Mouse (Mus musculus): ENCODE results near the gene Gpr155.

Gene Gpr155

DNA sequence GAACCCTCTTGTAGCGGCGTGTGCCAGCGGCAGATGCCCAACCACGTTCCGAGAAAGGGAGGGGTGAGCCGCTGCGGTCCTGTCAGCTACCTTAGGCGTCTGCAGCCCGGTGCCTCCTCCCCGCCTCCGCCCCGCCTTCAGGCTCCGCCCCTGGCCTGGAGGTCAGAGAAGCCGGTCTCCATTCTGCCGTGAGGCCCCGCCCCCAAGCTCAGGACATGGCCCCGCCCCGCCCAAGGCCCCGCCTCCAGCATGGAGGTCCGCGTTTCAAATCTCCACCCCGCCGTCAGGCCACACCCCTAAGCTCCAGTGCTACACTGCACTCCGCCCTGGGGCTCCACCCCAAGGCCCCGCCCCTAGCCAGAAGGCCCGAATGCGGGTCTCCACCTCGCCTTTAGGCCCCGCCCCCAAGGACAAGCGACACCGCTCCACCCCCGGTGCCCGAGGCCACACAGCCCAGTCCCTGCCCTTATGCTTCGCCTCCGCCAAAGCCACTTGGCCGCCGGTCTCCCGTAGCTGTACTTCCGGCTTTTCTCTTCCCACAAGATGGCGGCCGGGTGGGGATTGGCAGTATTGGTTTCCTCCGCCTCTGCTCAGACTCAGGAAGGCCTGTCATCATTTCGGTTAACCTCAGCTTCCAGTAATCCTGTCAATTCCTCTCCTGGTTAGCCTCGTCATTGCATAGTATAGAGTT lies at the start of gene Gpr155:
TSS of gene Gpr155 (minus strand) at position 217 of the 691 bp plus-strand sequence.
- in situ Hi-C loops (cut with MboI; ENCODE audit: unreplicated experiment in 2 of 2) = loop anchor here in 1 of 2 experiments (10.0 kb wide), 1 partner anchor 982 kb away; no protein-coding TSS in a partner anchor

DNA sequence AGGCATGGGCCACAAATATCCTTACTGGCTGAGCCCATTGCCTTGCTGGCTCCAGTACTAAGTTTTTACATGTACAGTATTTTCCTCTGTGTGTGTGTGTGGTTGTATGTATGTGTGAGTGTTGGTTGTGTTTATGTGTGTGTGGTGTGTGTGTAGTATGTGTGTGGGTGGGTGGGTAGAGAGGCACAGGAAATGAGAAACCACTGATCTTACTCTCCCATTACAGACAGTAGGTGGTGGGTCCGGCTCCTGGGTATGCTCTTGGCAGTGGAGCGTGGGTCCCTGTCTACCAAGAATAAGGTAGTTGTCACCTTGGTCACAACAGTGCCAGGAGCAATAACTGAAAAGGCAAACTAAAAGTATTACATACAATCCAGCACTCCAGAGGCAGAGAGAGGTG lies 49.5 kb upstream of the Gpr155 start:
- in situ Hi-C loops (cut with MboI; ENCODE audit: unreplicated experiment in 2 of 2) = loop anchor here in 1 of 2 experiments (25.0 kb wide), 1 partner anchor 1549 kb away; no protein-coding TSS in a partner anchor

DNA sequence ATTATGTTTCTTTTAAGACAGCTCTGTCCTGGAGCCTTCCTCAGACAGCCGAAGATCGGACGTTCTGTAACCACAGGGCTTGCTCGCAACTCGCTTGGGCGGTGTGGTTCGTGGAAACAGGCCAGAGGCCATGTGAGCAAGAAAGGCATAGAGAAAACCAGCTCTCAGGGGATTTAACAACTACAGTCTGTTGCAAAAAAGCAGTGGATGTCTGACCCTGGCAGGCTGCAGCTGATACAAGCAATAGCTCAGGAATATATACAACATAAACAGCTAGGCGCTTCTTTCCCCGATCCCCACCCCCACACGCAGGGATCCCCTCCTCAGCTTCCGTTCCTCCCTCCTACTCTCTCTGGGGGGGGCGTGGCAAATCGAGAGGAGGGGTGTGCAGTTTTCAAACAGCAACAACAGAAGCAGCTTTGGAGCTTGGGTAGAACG lies 45.6 kb upstream of the Gpr155 start:
- in situ Hi-C loops (cut with MboI; ENCODE audit: unreplicated experiment in 2 of 2) = loop anchor here in 1 of 2 experiments (25.0 kb wide), 1 partner anchor 1545 kb away; no protein-coding TSS in a partner anchor

DNA sequence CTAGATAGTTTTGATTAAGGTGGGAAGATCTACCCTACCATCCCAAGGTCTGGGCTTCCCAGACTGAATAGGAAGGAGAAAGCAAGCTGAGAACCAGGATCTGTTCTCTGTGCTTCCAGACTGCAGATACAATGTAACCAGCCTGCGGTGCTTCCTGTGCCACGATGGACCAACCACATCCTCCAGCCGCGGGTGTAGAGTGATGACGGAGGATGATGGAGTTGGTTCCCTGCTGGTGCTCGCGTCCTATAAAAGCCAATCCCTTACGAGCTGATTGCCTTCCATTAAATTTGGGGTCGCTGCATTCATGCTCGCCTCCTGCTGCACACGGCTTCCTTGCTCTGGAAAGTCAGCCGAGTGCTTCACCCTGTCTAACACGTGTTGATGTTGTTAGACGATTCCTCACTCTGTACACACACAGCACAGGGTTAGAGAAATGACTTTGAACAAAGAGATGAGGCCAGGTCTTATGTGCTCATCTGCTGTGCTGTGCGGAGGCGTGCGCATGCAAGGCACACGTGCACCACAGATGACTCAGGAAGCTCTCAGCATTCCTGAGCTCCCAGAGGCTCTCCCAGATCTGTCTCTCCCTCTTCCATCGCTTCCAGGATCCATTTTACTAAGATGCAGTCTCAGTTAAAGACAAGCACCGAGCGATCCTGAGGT lies 42.6 kb upstream of the Gpr155 start:
- in situ Hi-C loops (cut with MboI; ENCODE audit: unreplicated experiment in 2 of 2) = loop anchor here (5.0 to 25.0 kb wide), 4 partner anchors 914 to 1542 kb away; no protein-coding TSS in a partner anchor

DNA sequence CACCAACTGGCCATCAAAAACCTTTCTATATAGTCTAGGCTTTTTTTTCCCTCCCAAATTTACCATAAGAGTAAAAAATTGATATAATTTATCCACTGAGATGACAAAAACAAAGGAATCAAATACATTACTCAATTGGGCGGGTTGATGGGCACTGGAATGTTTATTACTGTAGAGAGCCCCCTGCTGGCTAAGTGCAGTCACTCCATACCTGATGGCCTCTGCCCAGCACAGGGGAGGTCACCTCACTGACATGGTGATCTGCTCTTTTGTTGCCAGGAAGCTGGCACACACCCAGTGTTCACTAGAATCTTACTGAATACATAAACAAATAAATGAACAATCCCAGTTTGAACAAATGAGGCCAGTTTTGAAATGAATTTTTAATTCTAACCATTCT lies 40.9 kb upstream of the Gpr155 start:
- in situ Hi-C loops (cut with MboI; ENCODE audit: unreplicated experiment in 2 of 2) = loop anchor here (5.0 to 25.0 kb wide), 4 partner anchors 912 to 1540 kb away; no protein-coding TSS in a partner anchor

DNA sequence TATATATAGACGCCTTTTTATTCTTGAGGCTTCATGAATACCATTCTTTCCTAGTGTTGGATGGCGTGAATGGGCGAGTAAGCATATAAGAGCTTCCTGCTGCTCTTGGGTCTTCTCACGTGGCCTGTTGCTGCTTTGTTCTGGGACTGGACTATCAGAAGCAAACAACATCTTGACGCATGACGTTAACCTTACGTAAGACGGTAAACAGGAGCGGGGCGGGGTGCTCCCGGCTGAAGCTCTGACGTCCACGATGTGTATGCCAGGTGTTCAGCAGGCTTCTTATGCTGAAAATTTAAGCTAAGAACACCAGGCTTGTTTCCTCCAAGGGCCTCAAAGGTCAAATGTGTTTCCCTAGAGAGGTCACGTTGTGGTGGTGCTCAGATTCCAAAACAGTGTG lies 39.5 kb upstream of the Gpr155 start:
- in situ Hi-C loops (cut with MboI; ENCODE audit: unreplicated experiment in 2 of 2) = loop anchor here (5.0 to 25.0 kb wide), 4 partner anchors 911 to 1539 kb away; no protein-coding TSS in a partner anchor

DNA sequence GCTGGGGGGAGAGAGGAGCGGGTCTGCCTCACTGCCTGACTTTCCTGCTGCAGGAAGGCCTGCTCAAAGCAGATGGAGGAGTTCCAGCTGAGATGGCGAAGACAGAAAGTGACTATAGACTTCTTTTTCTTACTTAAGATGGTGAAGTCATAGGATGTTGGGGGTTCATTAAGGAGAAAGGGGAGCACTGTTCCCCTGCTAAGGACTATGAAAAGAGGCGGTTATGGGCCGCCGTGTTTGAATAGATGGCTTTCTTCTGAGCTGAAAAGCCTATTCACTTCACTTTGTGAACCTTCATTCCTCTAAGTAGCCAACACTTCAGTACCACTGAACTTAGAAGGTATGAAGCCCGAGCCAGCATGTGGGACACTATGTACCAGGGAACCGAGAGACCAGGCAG lies 33.4 kb upstream of the Gpr155 start:
- in situ Hi-C loops (cut with MboI; ENCODE audit: unreplicated experiment in 2 of 2) = loop anchor here (5.0 to 25.0 kb wide), 7 partner anchors 257 to 1385 kb away; no protein-coding TSS in a partner anchor

DNA sequence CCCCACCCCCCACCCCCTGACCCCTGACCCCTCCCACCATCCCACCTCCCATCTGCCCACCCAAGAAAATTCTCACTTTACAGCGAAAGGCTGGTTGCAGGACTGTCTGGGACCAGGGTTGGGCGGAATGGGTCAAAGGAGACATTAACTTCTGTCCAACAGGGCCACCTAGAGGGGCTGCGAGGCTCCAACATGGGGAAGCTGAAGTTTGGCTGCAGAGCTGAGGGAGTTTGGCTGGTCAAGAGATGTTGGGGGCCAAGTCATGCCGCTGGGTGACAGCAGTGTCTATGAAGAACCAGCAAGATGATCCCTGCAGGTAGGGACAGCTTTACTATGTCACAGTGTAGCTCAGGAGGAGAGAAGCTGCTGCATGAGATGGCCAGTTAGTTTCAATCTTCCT lies 32.9 kb upstream of the Gpr155 start:
- in situ Hi-C loops (cut with MboI; ENCODE audit: unreplicated experiment in 2 of 2) = loop anchor here (25.0 kb wide), 3 partner anchors 357 to 682 kb away; no protein-coding TSS in a partner anchor

DNA sequence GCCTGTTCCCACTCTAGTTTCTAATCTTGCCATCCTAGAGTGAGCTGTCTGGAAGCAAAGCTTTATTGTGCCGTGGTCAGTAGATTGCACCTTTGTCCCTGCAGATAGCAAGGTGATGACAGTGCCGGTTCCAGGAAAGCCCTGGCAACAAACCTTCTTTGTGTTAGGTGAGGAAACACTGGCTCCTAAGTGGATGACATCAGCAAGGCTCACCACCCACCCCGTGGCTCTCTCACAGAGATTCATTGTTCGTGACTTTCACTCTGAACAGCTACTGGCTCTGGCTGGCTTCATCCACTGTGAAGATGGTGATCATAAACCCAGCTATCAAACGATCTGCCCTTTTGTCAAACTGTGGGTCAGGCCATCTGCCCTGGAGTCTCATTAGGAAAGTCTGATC lies 29.5 kb upstream of the Gpr155 start:
- in situ Hi-C loops (cut with MboI; ENCODE audit: unreplicated experiment in 2 of 2) = loop anchor here (25.0 kb wide), 3 partner anchors 354 to 679 kb away; no protein-coding TSS in a partner anchor

DNA sequence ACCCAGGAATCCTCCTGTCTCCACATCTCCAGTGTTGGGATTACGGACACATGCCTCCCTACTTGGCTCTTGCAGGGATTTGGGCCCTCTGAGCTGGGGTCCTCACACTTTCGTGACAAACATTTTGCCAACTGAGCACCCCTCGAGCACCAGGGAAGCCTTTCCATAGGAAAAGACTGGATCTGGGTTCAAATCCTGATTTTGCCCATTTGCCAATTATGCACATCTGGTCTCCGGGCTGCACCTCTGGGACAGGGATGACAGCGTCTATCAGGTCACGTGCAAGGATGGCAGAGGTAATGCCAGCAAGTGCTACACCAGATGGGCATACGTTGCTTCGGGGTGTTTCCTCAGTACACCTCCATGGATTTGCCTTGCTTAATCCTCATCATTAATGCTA lies 23.7 kb upstream of the Gpr155 start:
- in situ Hi-C loops (cut with MboI; ENCODE audit: unreplicated experiment in 2 of 2) = loop anchor here (25.0 kb wide), 3 partner anchors 348 to 673 kb away; no protein-coding TSS in a partner anchor

DNA sequence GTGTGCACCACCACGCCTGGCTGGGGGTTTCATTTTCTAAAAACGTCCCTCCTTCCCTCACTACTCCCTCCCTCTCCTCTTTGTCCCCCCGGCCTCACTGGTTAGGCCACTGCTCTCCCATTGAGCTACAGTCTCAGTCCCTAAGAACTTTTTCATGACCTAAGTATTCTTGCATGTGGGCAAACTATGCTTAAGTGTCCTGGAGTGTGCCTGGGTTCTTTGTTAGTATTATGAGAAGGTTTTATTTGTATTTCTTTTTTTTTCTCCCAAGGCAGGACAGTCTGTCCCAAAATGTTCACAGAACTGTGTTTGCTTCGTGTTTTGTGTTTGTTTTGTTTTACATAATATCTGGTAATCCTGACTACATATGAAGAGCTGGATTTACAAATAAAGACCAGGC lies 21.3 kb upstream of the Gpr155 start:
- in situ Hi-C loops (cut with MboI; ENCODE audit: unreplicated experiment in 2 of 2) = loop anchor here (5.0 to 25.0 kb wide), 6 partner anchors 235 to 1173 kb away; no protein-coding TSS in a partner anchor

DNA sequence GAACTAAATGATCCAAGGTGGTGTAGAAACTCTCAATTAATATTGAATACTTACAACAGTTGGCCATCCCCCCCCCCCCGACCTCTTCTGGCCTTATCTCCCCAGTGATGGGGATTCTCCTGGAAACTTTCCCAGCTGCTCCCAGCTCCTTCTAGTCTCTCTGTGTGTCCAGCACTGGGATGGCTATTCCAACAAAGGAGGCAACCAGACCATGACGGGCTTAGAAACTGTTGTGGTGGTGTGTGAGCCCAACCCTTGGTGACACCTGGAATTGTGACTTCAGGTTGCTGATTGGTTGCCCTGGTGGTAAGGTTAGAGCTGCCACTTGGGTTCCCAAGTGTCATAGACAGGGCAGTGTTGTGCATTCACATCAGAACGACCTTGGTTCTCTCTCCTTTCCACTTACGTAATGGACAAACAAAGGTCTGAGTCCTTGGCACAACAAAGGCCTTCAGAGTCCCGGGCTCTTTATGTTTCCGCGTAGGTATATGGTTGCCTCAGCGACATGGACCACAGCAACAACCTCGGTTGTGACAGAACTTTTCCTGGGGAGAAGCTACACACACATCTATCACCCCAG lies 20.1 kb upstream of the Gpr155 start:
- in situ Hi-C loops (cut with MboI; ENCODE audit: unreplicated experiment in 2 of 2) = loop anchor here (5.0 to 25.0 kb wide), 6 partner anchors 234 to 1172 kb away; no protein-coding TSS in a partner anchor

DNA sequence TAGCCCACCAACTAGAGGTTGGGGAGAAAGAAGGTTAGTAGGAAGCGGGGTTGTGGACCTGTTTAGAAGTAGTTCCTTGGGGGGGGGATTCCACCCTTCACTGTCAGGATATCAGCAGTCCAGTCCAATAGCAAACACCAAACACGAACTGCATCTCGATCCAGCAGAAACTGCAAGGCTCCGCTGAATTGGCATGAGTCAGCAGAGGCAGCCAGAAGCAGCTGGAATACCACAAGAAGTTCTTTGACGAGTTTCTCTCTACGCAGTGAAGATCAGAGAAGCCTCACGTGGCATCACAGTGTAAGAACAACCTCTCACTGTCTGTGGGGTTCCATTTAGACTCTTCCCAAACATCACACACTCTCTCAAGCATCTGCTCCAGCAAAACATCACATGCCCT lies 18.6 kb upstream of the Gpr155 start:
- in situ Hi-C loops (cut with MboI; ENCODE audit: unreplicated experiment in 2 of 2) = loop anchor here (5.0 to 25.0 kb wide), 8 partner anchors 93 to 1170 kb away; partner anchors contain the start of genes Cir1 (in 1 of the 2) and Scrn3 (in 1 of the 2)

DNA sequence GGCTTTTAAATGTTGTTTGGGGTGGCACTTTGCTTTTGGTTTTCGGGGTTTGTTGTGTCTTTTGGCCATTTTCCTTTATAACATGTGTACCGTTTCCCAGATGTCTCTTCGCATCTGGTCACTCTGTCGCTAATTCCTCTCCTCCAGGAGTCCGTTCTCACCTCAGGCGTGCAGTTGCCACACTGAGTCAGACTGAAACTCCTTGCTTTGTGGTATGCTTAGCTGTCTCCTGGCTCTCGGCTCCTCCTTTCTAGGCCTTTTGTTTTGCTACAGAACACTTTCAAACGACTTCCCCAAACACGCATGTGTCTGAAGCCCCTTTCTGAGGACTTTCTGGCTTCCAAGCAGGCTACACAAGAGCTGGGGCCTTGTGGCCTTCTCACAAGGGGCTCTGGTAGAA lies 18.1 kb upstream of the Gpr155 start:
- in situ Hi-C loops (cut with MboI; ENCODE audit: unreplicated experiment in 2 of 2) = loop anchor here (5.0 to 25.0 kb wide), 7 partner anchors 92 to 1170 kb away; partner anchors contain the start of genes Cir1 (in 1 of the 2) and Scrn3 (in 1 of the 2)

DNA sequence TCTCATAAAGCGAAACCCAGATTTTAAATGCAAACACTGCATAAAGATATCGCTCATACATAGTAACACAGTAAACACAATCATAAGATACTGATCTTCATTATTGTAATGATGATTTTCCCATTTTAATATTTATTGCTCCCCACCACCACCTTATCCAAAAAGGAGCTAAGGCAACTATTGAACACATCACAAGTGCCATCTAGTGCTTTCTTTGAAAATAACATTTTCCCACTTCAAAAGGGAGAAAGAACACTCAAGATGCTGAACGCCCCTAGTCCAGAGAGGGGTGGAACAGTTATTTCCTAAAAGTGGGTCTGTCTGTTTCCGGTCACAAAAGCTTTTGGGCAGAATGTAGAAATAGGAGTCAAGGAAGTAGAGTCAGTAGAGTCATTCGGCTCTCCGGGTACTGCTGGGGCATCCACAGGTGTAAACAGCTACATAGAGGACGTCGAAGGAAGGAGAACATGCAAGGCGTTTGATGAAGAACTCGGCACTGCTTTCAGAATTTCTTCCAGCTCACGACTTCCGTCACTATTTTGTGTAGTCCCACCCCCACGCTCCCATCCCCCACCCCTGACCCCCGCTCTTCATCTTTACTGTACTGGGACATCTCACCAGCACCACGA lies 17.1 kb upstream of the Gpr155 start:
- in situ Hi-C loops (cut with MboI; ENCODE audit: unreplicated experiment in 2 of 2) = loop anchor here (5.0 to 25.0 kb wide), 7 partner anchors 91 to 1169 kb away; partner anchors contain the start of genes Cir1 (in 1 of the 2) and Scrn3 (in 1 of the 2)

DNA sequence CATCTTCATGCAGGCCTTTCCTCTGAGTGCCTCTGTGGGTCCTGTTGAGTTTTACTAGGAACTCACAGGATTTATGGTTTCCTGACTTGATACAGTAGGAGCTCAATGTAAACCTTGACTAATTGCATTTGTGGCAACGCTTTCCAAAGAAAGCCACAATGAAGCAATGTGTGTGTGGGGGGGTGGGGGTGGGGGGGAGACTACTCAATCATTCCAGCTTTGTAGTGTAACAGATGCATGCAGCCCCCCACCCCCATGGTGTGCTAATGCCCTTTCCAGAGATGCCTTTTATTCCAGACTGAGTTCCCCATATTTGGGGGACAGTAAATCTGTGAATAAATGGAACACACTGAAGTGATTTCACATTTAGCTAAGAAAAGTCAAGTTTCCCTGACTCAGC lies 15.3 kb upstream of the Gpr155 start:
- in situ Hi-C loops (cut with MboI; ENCODE audit: unreplicated experiment in 2 of 2) = loop anchor here (5.0 to 25.0 kb wide), 7 partner anchors 89 to 1167 kb away; partner anchors contain the start of genes Cir1 (in 1 of the 2) and Scrn3 (in 1 of the 2)

DNA sequence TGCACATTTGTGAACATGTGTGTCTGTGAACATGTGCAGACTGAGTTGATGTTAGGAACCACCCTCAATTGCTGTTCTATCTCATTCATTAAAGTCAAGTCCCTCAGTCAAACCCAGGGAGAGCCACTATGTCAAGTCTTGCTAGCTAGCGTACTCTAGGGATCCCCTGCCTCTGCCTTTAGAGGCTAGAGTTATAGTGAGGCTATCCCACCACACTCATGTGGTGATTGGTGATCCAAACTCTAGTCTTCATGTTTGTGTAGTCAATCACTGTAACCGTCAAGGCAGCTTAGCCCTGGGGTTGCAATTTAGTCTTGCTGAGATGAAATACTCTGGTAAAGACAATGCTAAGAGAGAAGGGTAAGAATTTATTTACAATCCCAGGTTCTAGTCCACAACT lies 11.1 kb upstream of the Gpr155 start:
- in situ Hi-C loops (cut with MboI; ENCODE audit: unreplicated experiment in 2 of 2) = no loop called here

DNA sequence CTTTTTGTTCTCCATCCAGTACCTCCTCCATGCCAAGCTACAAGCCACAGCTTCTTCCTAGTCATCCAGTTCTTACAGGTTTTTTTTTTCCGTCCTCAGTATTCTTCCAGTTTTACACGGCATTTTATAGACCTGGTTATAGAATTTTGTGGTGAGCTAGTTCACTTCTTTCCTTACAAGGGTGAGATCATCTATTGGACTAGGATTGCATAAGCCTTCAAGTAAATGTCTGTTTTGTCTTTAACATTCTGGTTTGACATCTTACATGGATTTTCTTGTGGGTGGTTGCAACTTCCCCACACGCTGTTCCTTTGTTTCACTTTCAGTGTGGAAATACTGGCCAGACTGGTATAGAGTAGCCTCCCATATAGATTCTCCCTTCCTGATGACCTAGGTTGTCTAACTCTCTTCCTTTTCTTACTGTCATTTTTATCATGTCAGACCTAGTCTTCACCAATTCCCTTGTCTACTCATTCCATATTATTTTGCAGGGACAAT lies 10.5 kb upstream of the Gpr155 start:
- in situ Hi-C loops (cut with MboI; ENCODE audit: unreplicated experiment in 2 of 2) = no loop called here

DNA sequence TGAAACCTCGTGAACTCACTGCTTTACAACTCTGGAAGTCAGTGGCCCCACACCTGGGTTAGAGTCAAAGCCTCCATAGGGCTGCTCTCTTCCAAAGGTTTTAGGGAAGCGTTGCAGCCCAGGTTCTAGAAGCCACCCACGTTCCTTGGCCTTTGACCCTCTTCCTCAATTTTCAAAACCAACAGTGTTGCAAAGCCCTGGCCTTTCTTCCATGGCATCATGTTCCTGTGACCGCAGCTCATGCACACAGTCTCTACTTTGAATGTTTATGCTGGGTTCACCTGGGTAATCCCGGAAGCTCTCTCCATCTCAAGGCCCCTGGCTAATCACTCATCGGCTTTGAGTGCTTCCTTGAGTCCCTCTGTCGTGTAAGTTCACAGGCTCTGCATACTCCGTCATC lies 9.1 kb upstream of the Gpr155 start:
- in situ Hi-C loops (cut with MboI; ENCODE audit: unreplicated experiment in 2 of 2) = no loop called here

DNA sequence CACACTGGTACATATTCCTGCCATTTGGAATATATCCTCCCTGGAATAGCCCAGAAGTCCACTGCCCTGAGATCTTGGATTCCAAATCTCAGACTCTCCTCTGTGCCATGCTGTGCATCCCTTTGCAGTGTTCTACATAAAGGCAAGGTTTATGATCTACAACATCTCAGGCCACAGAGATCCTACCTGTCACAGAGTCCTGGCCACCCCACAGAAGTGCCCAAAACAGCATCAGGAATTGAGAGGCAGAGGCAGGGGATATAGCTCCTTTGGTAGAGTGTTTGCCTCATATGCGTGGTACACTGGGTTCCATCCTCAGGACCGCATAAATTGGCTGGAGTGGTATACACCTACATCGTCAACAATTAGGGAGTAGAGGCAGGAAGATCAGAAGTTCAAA lies 8.1 kb upstream of the Gpr155 start:
- in situ Hi-C loops (cut with MboI; ENCODE audit: unreplicated experiment in 2 of 2) = no loop called here

Measured in v-Abl transformed pro-B cells (cell line).